Mouse (Mus musculus) layer of hippocampus, postnatal 25 days (tissue): ENCODE measurements around the gene Olfr1255. TPM values are rescaled to one million over a fixed set of nuclear protein-coding genes. Genes with fewer than 3 reads are reported as not detected.

Experiments
- DNase-seq, 2 experiments: peaks; one replicate each; pipeline ENCODE4 v3.0.0; 2022; ENCODE audit warnings: mixed read lengths in 2 of 2, low spot score in 1 of 2; ENCODE audit errors: extremely low spot score in 1 of 2
- total RNA-seq, 2 experiments: library from RNA; stranded (reverse); gene quantifications; 2 replicates each; pipeline ENCODE4 v1.2.3; 2021

The Olfr1255 gene
- total RNA-seq, result not detected

DNA sequence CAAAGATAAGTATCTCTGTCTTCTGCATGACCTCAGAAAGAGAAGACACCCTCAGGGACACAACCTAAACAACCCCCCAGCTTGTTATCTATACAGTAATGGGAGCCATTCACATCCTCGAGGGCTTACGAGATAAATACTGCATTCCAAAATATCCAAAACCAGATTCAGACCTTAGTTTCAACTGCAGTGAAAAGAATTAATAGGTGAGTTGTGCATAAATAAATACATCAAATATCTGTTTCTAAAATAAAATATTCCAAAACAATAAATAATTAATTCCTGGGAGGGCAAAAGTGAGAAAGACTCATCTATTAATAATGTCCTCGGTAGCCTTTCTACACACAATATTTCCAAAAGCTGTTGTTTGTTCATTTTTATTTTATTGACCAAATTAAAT is at the start of gene Olfr1255:
Gene Olfr1255, plus strand, starts transcription at position 301 of the 400 bp plus-strand sequence.
- no peak for DNase-seq

DNA sequence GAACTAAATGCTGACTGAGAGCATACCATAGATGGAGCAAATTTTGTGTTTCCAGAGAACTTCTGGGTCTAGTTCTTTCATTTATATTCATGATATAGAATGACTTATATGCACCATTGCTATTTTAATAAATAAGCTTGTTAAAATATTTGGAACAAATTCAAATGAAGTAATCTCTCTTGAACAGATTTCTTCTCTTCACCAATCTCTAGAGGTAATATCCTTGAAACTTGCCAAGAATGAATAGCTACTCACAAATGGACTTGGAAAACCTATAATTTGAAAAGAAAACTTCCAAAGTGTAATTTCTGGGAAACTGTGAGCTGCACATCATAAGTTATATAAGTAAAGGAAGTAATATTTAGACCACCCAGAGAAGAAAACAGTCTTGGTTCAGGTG is 18.3 kb upstream of the Olfr1255 start, which contains the start of gene Olfr1254:
Gene Olfr1254, minus strand, starts transcription at position 101 of the 400 bp plus-strand sequence.
- no peak for DNase-seq

DNA sequence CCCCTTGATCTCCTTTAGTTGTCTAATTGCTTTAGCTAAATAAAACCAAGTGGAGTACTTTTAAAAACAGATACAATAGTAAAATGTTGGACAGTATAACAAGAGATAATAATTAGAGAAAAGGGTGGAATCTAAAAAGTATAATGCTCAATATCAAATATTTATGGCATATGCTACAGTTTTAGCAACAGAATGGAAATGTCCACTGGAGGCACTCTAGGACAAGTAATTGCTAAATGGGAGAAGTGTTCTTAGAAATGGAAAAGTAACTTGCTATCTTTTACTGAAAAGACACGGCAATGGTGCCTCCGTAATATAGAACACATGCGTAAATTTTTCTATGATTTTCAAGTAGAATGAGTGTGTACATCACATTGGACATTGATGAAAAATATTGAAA is 12.3 kb upstream of the Olfr1255 start:
- DNase-seq, result no peak

DNA sequence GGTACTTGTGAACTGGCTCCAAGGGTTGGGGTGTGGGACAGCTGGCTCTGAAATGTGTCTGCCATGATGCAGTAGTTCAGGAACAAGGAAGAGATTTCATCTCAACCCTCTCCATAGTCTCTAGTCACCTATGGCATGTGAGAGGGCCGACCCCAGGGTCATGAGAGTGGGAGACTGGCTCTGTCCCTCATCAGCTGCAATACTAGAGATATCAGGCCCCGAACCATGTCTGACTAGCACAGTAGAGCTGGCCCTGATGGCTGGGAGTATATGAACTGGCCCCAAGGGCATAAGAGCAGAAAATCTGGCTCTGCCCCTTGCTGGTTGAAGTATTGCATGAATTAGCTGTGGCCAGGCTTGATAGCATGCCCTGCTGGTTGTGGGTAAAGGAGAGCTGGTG is 1.1 kb upstream of the Olfr1255 start:
- no peak for DNase-seq

DNA sequence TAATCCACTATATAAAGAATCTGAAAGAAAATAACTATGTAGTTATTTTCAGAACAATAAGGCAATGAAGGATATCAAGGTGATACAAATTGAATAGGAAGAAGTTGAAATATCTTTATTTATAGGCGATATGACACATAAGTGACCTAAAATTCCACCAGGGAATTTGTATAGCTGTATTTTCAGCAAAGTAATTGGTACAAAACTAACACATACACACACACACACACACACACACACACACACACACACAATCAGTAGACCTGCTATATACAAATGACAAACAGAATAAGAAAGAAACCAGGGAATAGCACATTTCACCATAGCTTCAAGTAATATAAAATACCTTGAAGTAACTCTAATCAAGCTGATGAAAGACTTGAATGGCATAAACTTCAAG is 8.4 kb downstream of the Olfr1255 start:
- no peak for DNase-seq

DNA sequence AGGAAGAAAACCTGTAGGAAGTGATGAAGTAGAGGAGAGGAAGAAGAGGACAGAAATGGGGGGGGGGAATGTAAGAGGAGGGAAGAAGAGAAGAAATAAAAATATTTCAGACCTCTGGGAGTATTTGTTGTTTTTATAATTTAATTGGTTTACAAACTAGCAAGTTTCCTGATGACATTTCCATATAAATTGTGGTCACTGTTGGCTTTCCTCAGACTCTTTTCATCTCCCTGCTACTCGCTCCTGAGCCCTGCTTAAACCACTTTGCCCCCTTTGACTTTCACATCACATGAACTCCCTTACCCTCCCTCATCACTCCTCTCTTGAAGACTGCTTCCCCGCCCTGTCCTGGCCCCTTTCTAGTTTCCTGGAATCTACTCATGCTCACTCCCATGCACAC is 29.6 kb downstream of the Olfr1255 start, which contains the start of gene Olfr1256:
Gene Olfr1256, minus strand, starts transcription at position 101 of the 400 bp plus-strand sequence.
- DNase-seq, result no peak

DNA sequence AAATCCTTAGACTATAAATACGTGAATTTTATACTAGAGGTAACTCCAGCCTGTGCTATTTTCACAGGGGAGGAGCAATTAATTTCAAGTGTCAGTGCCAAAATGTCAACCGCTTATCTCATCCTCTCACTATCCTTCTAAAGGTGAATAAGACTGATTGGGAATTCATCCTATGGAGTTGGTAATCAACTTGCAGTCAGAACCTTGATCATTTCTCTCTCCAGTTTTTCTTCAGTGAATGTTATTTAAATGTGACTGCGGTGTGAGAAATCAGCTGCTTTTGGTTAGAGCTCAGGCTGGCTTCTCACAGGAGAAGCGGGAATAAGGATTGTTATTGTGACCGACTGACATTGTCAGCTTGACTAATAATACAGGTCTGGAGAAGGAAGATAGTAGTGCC is 36.3 kb downstream of the Olfr1255 start, which contains the start of gene Olfr48:
Gene Olfr48, minus strand, starts transcription at position 101 of the 400 bp plus-strand sequence.
- no peak for DNase-seq

DNA sequence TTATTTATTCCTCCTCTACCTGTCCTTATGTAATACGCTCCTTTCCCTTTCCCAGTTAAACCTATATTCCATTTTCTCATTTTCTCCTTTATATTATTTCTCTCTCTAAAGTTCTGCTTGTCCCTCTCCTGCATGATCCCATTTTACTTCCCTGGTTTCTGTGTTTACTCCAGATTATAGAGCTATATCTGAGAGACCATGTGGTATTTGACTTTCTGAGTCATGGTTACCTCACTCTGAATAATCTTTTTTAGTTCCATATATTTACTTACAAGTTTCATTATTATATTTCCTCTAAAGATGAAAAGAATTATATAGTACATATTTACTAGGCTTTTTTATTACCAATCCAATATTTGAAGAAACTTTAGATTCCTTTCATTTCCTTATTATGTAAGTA is 37.4 kb downstream of the Olfr1255 start:
- no peak for DNase-seq

Other genes with a start within 250 kb of the Olfr1255 start
- not detected for gene Olfr1245, start 233.6 kb upstream of the Olfr1255 start, total RNA-seq
- not detected for gene Olfr1246, start 218.9 kb upstream of the Olfr1255 start, total RNA-seq
- gene Olfr1247, start 197.9 kb upstream of the Olfr1255 start, total RNA-seq, result not detected
- not detected for gene Olfr1248, start 193.8 kb upstream of the Olfr1255 start, total RNA-seq
- not detected for gene Olfr1249, start 177.1 kb upstream of the Olfr1255 start, total RNA-seq
- gene Olfr1250, start 150.6 kb upstream of the Olfr1255 start, total RNA-seq, result not detected
- not detected for gene Olfr1251, start 140.1 kb upstream of the Olfr1255 start, total RNA-seq
- gene Olfr1252, start 87.0 kb upstream of the Olfr1255 start, total RNA-seq, result not detected
- not detected for gene Olfr1253, start 55.0 kb upstream of the Olfr1255 start, total RNA-seq
- not detected for gene Olfr1254, start 18.4 kb upstream of the Olfr1255 start, total RNA-seq
- not detected for gene Olfr1256, start 29.5 kb downstream of the Olfr1255 start, total RNA-seq
- gene Olfr48, start 36.2 kb downstream of the Olfr1255 start, total RNA-seq, result not detected
- not detected for gene Olfr1257, start 66.4 kb downstream of the Olfr1255 start, total RNA-seq
- not detected for gene Olfr1258, start 115.3 kb downstream of the Olfr1255 start, total RNA-seq
- gene Olfr1259, start 136.6 kb downstream of the Olfr1255 start, total RNA-seq, result not detected
- not detected for gene Olfr1260, start 162.3 kb downstream of the Olfr1255 start, total RNA-seq
- not detected for gene Olfr1261, start 179.2 kb downstream of the Olfr1255 start, total RNA-seq
- gene Olfr1262, start 188.1 kb downstream of the Olfr1255 start, total RNA-seq, result not detected
- gene Olfr1263, start 200.1 kb downstream of the Olfr1255 start, total RNA-seq, result not detected
- not detected for gene Olfr1264, start 213.5 kb downstream of the Olfr1255 start, total RNA-seq
- not detected for gene Olfr1265, start 223.3 kb downstream of the Olfr1255 start, total RNA-seq